Mouse (Mus musculus) liver, postnatal 0 days (tissue): Measurements from ENCODE around the gene Rasal2.

Source experiments
- CTCF ChIP-seq: sonication (generic); IDR thresholded peaks from 2 replicates; pipeline ENCODE4 v1.5.1; 2016; ENCODE audit warnings: antibody characterized with exemption, low read depth
- EP300 ChIP-seq: IDR thresholded peaks from 2 replicates; pipeline ENCODE4 v1.6.1; 2016; ENCODE audit warnings: antibody characterized with exemption, low read depth, mild to moderate bottlenecking

DNA sequence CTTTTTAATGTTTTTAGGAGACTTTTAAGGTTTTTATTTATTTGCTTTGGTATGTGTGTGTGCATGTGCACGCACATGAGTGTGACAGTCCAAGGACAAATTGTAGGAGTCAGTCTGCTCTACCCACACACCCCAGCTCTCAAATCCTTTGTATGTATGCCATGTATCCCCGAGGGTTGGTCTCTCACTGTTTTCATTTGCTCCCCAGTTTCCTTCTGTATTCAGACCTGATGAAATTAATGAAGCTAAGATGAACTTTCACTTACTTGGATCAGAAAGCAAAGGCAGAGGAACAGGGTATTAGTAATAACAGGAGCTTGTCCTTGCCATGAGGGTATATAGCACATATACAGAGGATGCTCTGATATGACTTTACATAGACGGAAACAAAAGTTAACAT is 165.1 kb downstream of the Rasal2 start:
- no peak for TF ChIP-seq CTCF
- TF ChIP-seq EP300 = no peak
